Mouse (Mus musculus) embryonic facial prominence, embryonic 10.5 days (tissue): ENCODE data around the gene Slc25a48. TPM values are rescaled to one million over a fixed set of nuclear protein-coding genes. Genes with fewer than 3 reads are reported as not detected.

ENCODE experiments used
- DNase-seq: peaks from one replicate; pipeline ENCODE4 v3.0.0-alpha.2; 2017; ENCODE audit warnings: low spot score
- H3K27ac ChIP-seq: fragments of 300-500 bp; sonication (generic); replicated peaks from 2 replicates; pipeline ENCODE4 v1.5.1; 2016; ENCODE audit warnings: mild to moderate bottlenecking
- H3K27me3 ChIP-seq: fragments of 300-500 bp; sonication (generic); replicated peaks from 2 replicates; pipeline ENCODE4 v1.6.1; 2016; ENCODE audit warnings: low read depth, mild to moderate bottlenecking; ENCODE audit not compliant: poor library complexity, severe bottlenecking
- H3K36me3 ChIP-seq: fragments of 300-500 bp; sonication (generic); replicated peaks from 2 replicates; pipeline ENCODE4 v1.6.1; 2016; ENCODE audit warnings: mild to moderate bottlenecking, moderate library complexity
- H3K4me1 ChIP-seq: fragments of 300-500 bp; sonication (generic); 2 replicates; pipeline ENCODE4 v1.6.1; 2016
- H3K4me3 ChIP-seq: fragments of 300-500 bp; sonication (generic); 2 replicates; pipeline ENCODE4 v1.5.1; 2016; ENCODE audit warnings: mild to moderate bottlenecking, moderate library complexity
- H3K9me3 ChIP-seq: fragments of 300-500 bp; sonication (generic); 2 replicates; pipeline ENCODE4 v1.6.1; 2016; ENCODE audit warnings: mild to moderate bottlenecking
- WGBS: fragments of 180-500 bp; shearing (Covaris S2); methylation state at CpG from one replicate; pipeline ENCODE4 v1.1.7; 2016; 5-methylcytosine and 5-hydroxymethylcytosine counted together
- polyA plus RNA-seq: library from polyadenylated mRNA; unstranded; fragments of >200 nt; fragmentation: Nextera tagmentation; extraction: Ambion mirVana; gene quantifications from 2 replicates; pipeline ENCODE4 v1.2.1, GENCODE M21; 2016

Slc25a48 gene
- polyA plus RNA-seq, 1 experiment from 2014 or later, result not detected

GRCm38 (mm10) chr13:56494440-56494839 lies 56.3 kb downstream of the Slc25a48 start:
- Histone ChIP-seq H3K4me1 (0 out of 2 replicates have a peak, but pooled peaks cover 3% of the 10 kb centered on the region), H3K27me3 (no peaks in the 10 kb centered on the region), H3K4me3 (no peak overlapping the region), H3K9me3 (no peaks in the 10 kb centered on the region), H3K36me3 (no peaks in the 10 kb centered on the region), H3K27ac (no peak overlapping the region)
- 72% methylated on average over 3 of the region's 3 CpGs for WGBS
- no peak for DNase-seq

- Histone ChIP-seq H3K9me3 (no peaks in the 10 kb centered on the region), H3K27ac (no peak overlapping the region), H3K4me1 (no peaks in the 10 kb centered on the region), H3K36me3 (no peaks in the 10 kb centered on the region), H3K4me3 (no peak overlapping the region), H3K27me3 (no peaks in the 10 kb centered on the region)
- WGBS, result 77% methylated on average over 3 of the region's 3 CpGs
- no peak for DNase-seq
Measured at GRCm38 (mm10) chr13:56500132-56500531, 62.0 kb downstream of the Slc25a48 start.

- H3K9me3 ChIP-seq, result no peaks in the 10 kb centered on the region
- DNase-seq, result no peak
- WGBS, result 90% methylated on average over 8 of the region's 8 CpGs
- no peaks in the 10 kb centered on the region for H3K4me1 ChIP-seq
- H3K27ac ChIP-seq, result no peak overlapping the region
- H3K27me3 ChIP-seq, result no peaks in the 10 kb centered on the region
- no peaks in the 10 kb centered on the region for H3K36me3 ChIP-seq
- H3K4me3 ChIP-seq, result no peak overlapping the region
Measured at GRCm38 (mm10) chr13:56500636-56501035, 62.5 kb downstream of the Slc25a48 start.

DNA sequence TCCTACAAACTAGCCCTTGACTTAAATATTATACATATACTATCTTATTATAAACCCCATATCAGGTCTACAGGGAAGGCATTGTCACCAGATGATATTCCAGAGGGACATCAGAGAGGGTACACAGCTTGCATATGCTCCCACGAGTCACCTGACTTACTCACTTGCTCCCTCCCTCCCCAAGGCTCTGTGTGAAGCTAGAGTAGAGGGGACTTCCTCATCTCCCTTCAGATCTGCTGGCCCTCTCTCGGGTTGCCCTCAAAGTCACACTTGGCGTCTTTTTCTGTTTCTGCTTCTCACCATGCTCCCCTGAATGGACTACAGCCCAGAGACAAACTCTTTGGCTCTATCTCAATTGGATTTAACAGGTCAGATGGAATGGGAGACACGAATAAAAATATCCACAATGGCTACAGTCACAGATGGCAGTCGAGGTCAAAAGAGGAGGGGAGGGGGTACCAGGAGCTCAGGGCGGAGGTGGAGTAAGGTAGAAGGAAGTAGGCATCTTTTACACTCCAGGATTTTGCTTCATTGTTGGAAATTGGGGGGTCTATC lies 63.8 kb downstream of the Slc25a48 start:
- 78% methylated on average over 6 of the region's 6 CpGs for WGBS
- no peaks in the 10 kb centered on the region for H3K4me1 ChIP-seq
- no peaks in the 10 kb centered on the region for H3K36me3 ChIP-seq
- DNase-seq, result no peak
- no peak overlapping the region for H3K4me3 ChIP-seq
- H3K27ac ChIP-seq, result no peak overlapping the region
- H3K9me3 ChIP-seq, result no peaks in the 10 kb centered on the region
- no peaks in the 10 kb centered on the region for H3K27me3 ChIP-seq

GRCm38 (mm10) chr13:56506871-56507496 lies 68.8 kb downstream of the Slc25a48 start:
- 83% methylated on average over 6 of the region's 6 CpGs for WGBS
- no peaks in the 10 kb centered on the region for H3K27me3 ChIP-seq
- H3K27ac ChIP-seq, result no peak overlapping the region
- no peak overlapping the region for H3K4me3 ChIP-seq
- H3K9me3 ChIP-seq, result no peaks in the 10 kb centered on the region
- no peaks in the 10 kb centered on the region for H3K4me1 ChIP-seq
- no peak for DNase-seq
- H3K36me3 ChIP-seq, result no peaks in the 10 kb centered on the region

GRCm38 (mm10) chr13:56509796-56510195 lies 71.6 kb downstream of the Slc25a48 start:
- Histone ChIP-seq H3K27me3 (no peaks in the 10 kb centered on the region), H3K36me3 (no peaks in the 10 kb centered on the region), H3K27ac (no peak overlapping the region), H3K4me1 (no peaks in the 10 kb centered on the region), H3K4me3 (no peak overlapping the region), H3K9me3 (no peaks in the 10 kb centered on the region)
- DNase-seq, result no peak
- WGBS, result 80% methylated on average over 2 of the region's 2 CpGs

DNA sequence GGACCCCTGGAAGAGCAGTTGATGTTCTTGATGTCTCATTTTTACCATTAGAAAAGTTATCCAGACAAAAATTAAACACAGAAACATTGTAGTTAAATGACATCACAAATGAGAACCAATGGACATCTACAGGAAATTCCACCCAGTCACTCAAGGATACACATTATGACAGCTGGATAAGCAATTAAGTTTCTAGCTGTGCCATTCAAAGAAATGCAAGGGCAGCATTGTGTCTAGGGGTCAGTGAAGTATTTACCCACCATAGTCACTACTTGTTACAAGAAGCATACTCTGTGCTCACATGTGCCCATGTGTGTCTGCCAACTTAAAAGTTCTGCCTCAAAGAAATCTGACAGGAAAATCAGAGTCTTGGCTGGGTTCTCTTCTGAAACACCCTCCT lies 75.4 kb downstream of the Slc25a48 start:
- Histone ChIP-seq H3K27me3 (no peaks in the 10 kb centered on the region), H3K27ac (no peak overlapping the region), H3K4me1 (0 out of 2 replicates have a peak, but pooled peaks cover 4% of the 10 kb centered on the region), H3K4me3 (no peak overlapping the region), H3K9me3 (no peaks in the 10 kb centered on the region), H3K36me3 (no peaks in the 10 kb centered on the region)
- DNase-seq, result no peak

DNA sequence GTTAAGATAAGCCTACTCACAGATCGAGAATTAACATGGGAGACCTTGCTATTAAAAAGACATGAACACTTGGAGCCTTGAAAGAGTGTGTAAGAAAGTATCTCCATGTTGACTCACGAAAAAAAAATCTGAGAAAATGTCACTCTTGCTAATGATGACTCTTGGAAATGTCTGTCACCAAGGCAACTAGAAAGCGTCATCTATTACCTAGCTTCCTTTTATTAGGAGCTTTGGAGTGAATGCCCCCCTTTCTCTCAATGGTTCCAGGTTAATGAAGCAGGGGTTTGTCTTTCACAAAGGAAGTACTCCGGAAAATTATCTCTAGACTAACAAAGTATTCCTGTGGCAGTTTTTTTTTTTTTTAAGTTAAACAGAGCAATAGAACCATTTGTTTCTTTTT lies 78.2 kb downstream of the Slc25a48 start:
- H3K36me3 ChIP-seq, result no peaks in the 10 kb centered on the region
- H3K9me3 ChIP-seq, result no peaks in the 10 kb centered on the region
- H3K27me3 ChIP-seq, result no peaks in the 10 kb centered on the region
- H3K4me3 ChIP-seq, result no peak overlapping the region
- DNase-seq, result no peak
- 75% methylated on average over 4 of the region's 4 CpGs for WGBS
- no peak overlapping the region for H3K27ac ChIP-seq
- H3K4me1 ChIP-seq, result 0 out of 2 replicates have a peak, but pooled peaks cover 4% of the 10 kb centered on the region

DNA sequence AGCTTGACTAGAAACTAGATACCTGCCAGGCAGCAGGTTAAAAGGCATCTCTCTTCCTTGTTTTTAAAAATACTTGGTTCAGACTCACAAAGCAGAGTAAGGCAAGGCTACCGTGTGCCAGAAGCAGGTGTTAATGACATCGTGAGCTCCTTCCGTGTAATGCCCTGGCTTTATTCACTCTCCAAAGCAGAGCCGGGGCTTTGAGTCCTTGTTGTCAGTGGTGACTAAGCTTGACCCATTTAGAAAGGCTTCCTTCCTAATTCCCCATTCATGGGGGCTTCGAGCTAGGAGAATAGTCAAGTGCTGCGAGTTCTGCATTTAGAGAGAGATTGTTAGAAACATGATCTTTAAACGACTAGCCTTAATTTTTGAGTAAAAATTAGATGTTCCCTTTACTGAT lies 78.7 kb downstream of the Slc25a48 start:
- no peak for DNase-seq
- no peak overlapping the region for H3K27ac ChIP-seq
- H3K4me3 ChIP-seq, result no peak overlapping the region
- H3K9me3 ChIP-seq, result no peaks in the 10 kb centered on the region
- H3K36me3 ChIP-seq, result no peaks in the 10 kb centered on the region
- 62% methylated on average over 7 of the region's 7 CpGs for WGBS
- no peaks in the 10 kb centered on the region for H3K27me3 ChIP-seq
- H3K4me1 ChIP-seq, result 0 out of 2 replicates have a peak, but pooled peaks cover 4% of the 10 kb centered on the region

- WGBS, result under 1% methylated on average over 56 of the region's 56 CpGs
- H3K27ac ChIP-seq, result peak within 1 kb of the TSS; percentile 76
Measured at GRCm38 (mm10) chr13:56522081-56522820, 84.1 kb downstream of the Slc25a48 start, which contains the start of gene Fbxl21. Fbxl21 (plus strand) TSS chr13:56522472.

GRCm38 (mm10) chr13:56522821-56523167 lies 84.6 kb downstream of the Slc25a48 start:
- WGBS, result 8% methylated on average over 8 of the region's 8 CpGs
- Histone ChIP-seq H3K4me1 (peaks cover 10% of the 10 kb centered on the region), H3K4me3 (peak overlapping the region; percentile 78), H3K9me3 (no peaks in the 10 kb centered on the region), H3K27me3 (no peaks in the 10 kb centered on the region), H3K36me3 (no peaks in the 10 kb centered on the region), H3K27ac (peak overlapping the region; percentile 76)
- DNase-seq, result no peak

More at GRCm38 (mm10) chr13:56522081-56522820, 84.1 kb downstream of the Slc25a48 start, which contains the start of gene Fbxl21:
- Histone ChIP-seq H3K27me3 (no peaks in the 10 kb centered on the region), H3K4me1 (peaks cover 10% of the 10 kb centered on the region), H3K9me3 (no peaks in the 10 kb centered on the region), H3K4me3 (peak within 1 kb of the TSS; percentile 78), H3K36me3 (no peaks in the 10 kb centered on the region)
- peak; percentile 98 for DNase-seq
